Comparison of ENCODE assay signal across 13 mouse cellular contexts in genomic region chr13:48664916-48665655, GRCm38 (mm10). TPM values are rescaled to one million over a fixed set of nuclear protein-coding genes. Genes with fewer than 3 reads are reported as not detected.
A peak's percentile ranks its signal among the peaks of the same experiment; 100 is the strongest.
DNase-seq lines count a peak whose midpoint lies in the region; ATAC-seq and TF ChIP-seq lines count a peak whose summit lies in the region.
"Had no signal": no experiment of that assay in that cellular context is flagged by ENCODE, and none has a peak within 500 bp of the region (broad histone marks: within the 10 kb centered on the region; RNA-seq: fewer than 3 reads in every experiment).

No protein-coding gene starts in this region.

- peak overlapping the region; percentile 19 for H3K4me3 ChIP-seq in heart, embryonic 11.5 days (ENCODE audit: low read depth, low read length)
- H3K4me3 ChIP-seq in limb, embryonic 12.5 days (replicated peaks): peak overlapping the region; percentile 26
- no peak overlapping the region for H3K4me3 ChIP-seq in heart, adult 2 months

- H3K79me2 ChIP-seq in heart, adult 2 months (replicated peaks; ENCODE audit: control insufficient read depth, insufficient read depth, low read length): no peaks in the 10 kb centered on the region

- DNase-seq in heart, postnatal 36 days: no peak
- DNase-seq in retina, postnatal 1 day: peak; percentile 40
- no peak for DNase-seq in retina, embryonic 14.5 days (ENCODE audit: low spot score)
- no peak for DNase-seq in heart, adult 2 months
- no peak for DNase-seq in adrenal gland, adult 8-10 months
- DNase-seq: gastrocnemius, postnatal 36 days had no signal

- no peak overlapping the region; the same call in 1 of the 2 replicates for H3K4me2 ChIP-seq in heart, embryonic 11.5 days
- H3K4me2 ChIP-seq in limb, embryonic 12.5 days: peak overlapping the region; percentile 33

- no peaks in the 10 kb centered on the region for H3K36me3 ChIP-seq in heart, embryonic 11.5 days (ENCODE audit: control insufficient read depth, insufficient read depth, low read length)
- H3K36me3 ChIP-seq in limb, embryonic 12.5 days: no peaks in the 10 kb centered on the region
- no peaks in the 10 kb centered on the region for H3K36me3 ChIP-seq in heart, adult 2 months (ENCODE audit: control insufficient read depth, insufficient read depth, low read length)

- no peak for TF ChIP-seq EP300 in heart, adult 2 months (IDR thresholded peaks at IDR 0.05; ENCODE audit: insufficient read depth, low read depth, low read length)

- intact Hi-C loops in heart, postnatal 36 days (cut with DNase I): no loop called here
- intact Hi-C loops in heart, adult 2 months (cut with DNase I): no loop called here

- H3K9me3 ChIP-seq in heart, embryonic 11.5 days (replicated peaks; ENCODE audit: control insufficient read depth, low read length): no peaks in the 10 kb centered on the region
- H3K9me3 ChIP-seq in limb, embryonic 12.5 days: no peaks in the 10 kb centered on the region

- no peak for TF ChIP-seq CTCF in heart, adult 2 months (IDR thresholded peaks at IDR 0.05)

- ATAC-seq in heart, embryonic 11.5 days (replicated peaks; ENCODE audit: insufficient number of reproducible peaks, low FRiP score, low TSS enrichment): no peak
- no peak for ATAC-seq in limb, embryonic 12.5 days (ENCODE audit: insufficient number of reproducible peaks, insufficient read depth, low FRiP score, low TSS enrichment, low read depth)
- ATAC-seq in megakaryocyte, adult 5-6 weeks (ENCODE audit: poor library complexity, severe bottlenecking): no peak
- ATAC-seq: intestine, postnatal 0 days; Patski had no signal

- H3K27me3 ChIP-seq in heart, embryonic 11.5 days (ENCODE audit: control insufficient read depth, insufficient read depth, low read length): peaks cover 95% of the 10 kb centered on the region
- H3K27me3 ChIP-seq in limb, embryonic 12.5 days: peaks cover 99% of the 10 kb centered on the region
- peaks cover 46% of the 10 kb centered on the region for H3K27me3 ChIP-seq in heart, adult 2 months (ENCODE audit: control insufficient read depth, insufficient read depth, low read length)

- H3K27ac ChIP-seq in heart, embryonic 11.5 days (ENCODE audit: low read depth, low read length): no peak overlapping the region
- no peak overlapping the region for H3K27ac ChIP-seq in limb, embryonic 12.5 days
- no peak overlapping the region for H3K27ac ChIP-seq in heart, adult 2 months
- H3K27ac ChIP-seq: macrophage had no signal

- TF ChIP-seq POLR2A in heart, adult 2 months (IDR thresholded peaks at IDR 0.05; ENCODE audit: insufficient read depth, low read depth, low read length): no peak

- peaks cover 23% of the 10 kb centered on the region for H3K4me1 ChIP-seq in heart, embryonic 11.5 days (ENCODE audit: control insufficient read depth, insufficient read depth, low read length)
- H3K4me1 ChIP-seq in limb, embryonic 12.5 days (replicated peaks): peaks cover 50% of the 10 kb centered on the region
- H3K4me1 ChIP-seq in heart, adult 2 months (ENCODE audit: control insufficient read depth, insufficient read depth, low read length): no peaks in the 10 kb centered on the region

- no peak overlapping the region for H3K9ac ChIP-seq in heart, embryonic 11.5 days (ENCODE audit: low read depth, low read length)
- no peak overlapping the region; the same call in 1 of the 2 replicates for H3K9ac ChIP-seq in limb, embryonic 12.5 days (replicated peaks)
- H3K9ac ChIP-seq in heart, adult 2 months (ENCODE audit: low read depth, low read length): no peak overlapping the region

- 3% methylated on average over 39 of the region's 39 CpGs for WGBS in heart, embryonic 11.5 days (ENCODE audit: insufficient replicate concordance)
- 1% methylated on average over 39 of the region's 39 CpGs for WGBS in limb, embryonic 12.5 days
- 6% methylated on average over 39 of the region's 39 CpGs for WGBS in heart, adult 2 months

RNA-seq across cellular contexts. Expression of gene Barx1, which starts 2.3 kb away (rescaled TPM):
- polyA plus RNA-seq in heart, embryonic 11.5 days (2014; fragmentation: Nextera tagmentation; extraction: Ambion mirVana): 2.0 and 3.2 TPM in 2 replicates
- not detected for total RNA-seq in heart, postnatal 36 days (2021)
- polyA plus RNA-seq in limb, embryonic 12.5 days (2016; fragmentation: Nextera tagmentation; extraction: Ambion mirVana): 2.7 and 4.8 TPM in 2 replicates
- total RNA-seq in megakaryocyte, adult 5-6 weeks (2015): not detected in 2 replicates
- not detected in 2 replicates for total RNA-seq in megakaryocyte, adult 5-6 weeks (2017)
- not detected for total RNA-seq in heart, adult 2 months (2021)
- 0.14 TPM in 1 of 2 replicates, not detected in the other for polyA plus RNA-seq in heart, adult 2 months (2012; rRNA removed)
- total RNA-seq in adrenal gland, adult 8-10 months (2022): not detected
- total RNA-seq: gastrocnemius, postnatal 36 days had no signal
- polyA plus RNA-seq: cortical plate, adult 2 months; macrophage; Patski had no signal

RNA-seq across cellular contexts. Expression of gene Ptpdc1, which starts 39.6 kb away (rescaled TPM):
- polyA plus RNA-seq in heart, embryonic 11.5 days (2014; fragmentation: Nextera tagmentation; extraction: Ambion mirVana): 5.6 and 6.4 TPM in 2 replicates
- 1 to 10 TPM; 4.6 to 5.4 TPM for total RNA-seq in heart, postnatal 36 days (2021)
- 20.1 and 21.1 TPM in 2 replicates for polyA plus RNA-seq in limb, embryonic 12.5 days (2016; fragmentation: Nextera tagmentation; extraction: Ambion mirVana)
- total RNA-seq in megakaryocyte, adult 5-6 weeks (2015): 1.6 and 1.9 TPM in 2 replicates
- 1.1 and 1.8 TPM in 2 replicates for total RNA-seq in megakaryocyte, adult 5-6 weeks (2017)
- 1 to 10 TPM; 4.6 to 5.6 TPM for total RNA-seq in heart, adult 2 months (2021)
- 1.7 and 3.2 TPM in 2 replicates for polyA plus RNA-seq in heart, adult 2 months (2012; rRNA removed)
- total RNA-seq in adrenal gland, adult 8-10 months (2022): 10 to 100 TPM in 2 of 4 experiments, 1 to 10 TPM in 2; 5.7 to 13.9 (median 10.4) TPM
